Mouse (Mus musculus) hindbrain, embryonic 11.5 days (tissue): Measurements from ENCODE around the gene Furin. TPM values are rescaled to one million over a fixed set of nuclear protein-coding genes. Genes with fewer than 3 reads are reported as not detected.

Source experiments
- ATAC-seq: fragments of 200-750 bp; cut with Nextera tagmentation; 2 replicates; pipeline ENCODE4 v1.8.0; 2017; ENCODE audit warnings: mild to moderate bottlenecking, moderate TSS enrichment, moderate library complexity; ENCODE audit not compliant: low FRiP score
- DNase-seq: peaks from one replicate; pipeline ENCODE4 v3.0.0-alpha.2; 2015; ENCODE audit warnings: low spot score
- H3K27ac ChIP-seq: fragments of 300-500 bp; sonication (generic); 2 replicates; pipeline ENCODE4 v1.5.1; 2014; ENCODE audit warnings: mild to moderate bottlenecking, low read depth, low read length
- H3K27me3 ChIP-seq: fragments of 300-500 bp; sonication (generic); 2 replicates; pipeline ENCODE4 v1.6.1; 2014; ENCODE audit warnings: mild to moderate bottlenecking, low read length, moderate library complexity, mixed read lengths; ENCODE audit not compliant: control insufficient read depth, insufficient read depth
- H3K36me3 ChIP-seq: fragments of 300-500 bp; sonication (generic); 2 replicates; pipeline ENCODE4 v1.6.1; 2014; ENCODE audit warnings: mild to moderate bottlenecking, low read length, moderate library complexity, mixed read lengths; ENCODE audit not compliant: control insufficient read depth, insufficient read depth
- H3K4me1 ChIP-seq: fragments of 300-500 bp; sonication (generic); replicated peaks from 2 replicates; pipeline ENCODE4 v1.6.1; 2014; ENCODE audit warnings: low read length, mixed read lengths; ENCODE audit not compliant: control insufficient read depth, insufficient read depth
- H3K4me2 ChIP-seq: fragments of 300-500 bp; sonication (generic); replicated peaks from 2 replicates; pipeline ENCODE4 v1.6.1; 2014; ENCODE audit warnings: mild to moderate bottlenecking, low read depth, low read length
- H3K4me3 ChIP-seq: fragments of 300-500 bp; sonication (generic); 2 replicates; pipeline ENCODE4 v1.5.1; 2014; ENCODE audit warnings: low read depth, low read length
- H3K9ac ChIP-seq: fragments of 300-500 bp; sonication (generic); 2 replicates; pipeline ENCODE4 v1.6.1; 2014; ENCODE audit warnings: low read depth, low read length
- H3K9me3 ChIP-seq: fragments of 300-500 bp; sonication (generic); 2 replicates; pipeline ENCODE4 v1.6.1; 2016; ENCODE audit warnings: low read length; ENCODE audit not compliant: control insufficient read depth
- WGBS: fragments of 180-500 bp; shearing (Covaris S2); extraction: QIAGEN DNeasy Blood & Tissue Kit; methylation state at CpG from one replicate; pipeline ENCODE4 v1.1.7; 2014; 5-methylcytosine and 5-hydroxymethylcytosine counted together
- polyA plus RNA-seq: library from polyadenylated mRNA; unstranded; fragments of >200 nt; fragmentation: Nextera tagmentation; extraction: Ambion mirVana; gene quantifications from 2 replicates; pipeline ENCODE4 v1.2.1, GENCODE M21; 2014

The Furin gene
- polyA plus RNA-seq, 1 experiment from 2014 or later = 4.1 TPM

GRCm38 (mm10) chr7:80420586-80420985 lies 15.3 kb upstream of the Furin start:
- ATAC-seq = no peak
- Histone ChIP-seq H3K27ac (no peak overlapping the region), H3K9ac (no peak overlapping the region), H3K4me1 (no peaks in the 10 kb centered on the region), H3K27me3 (no peaks in the 10 kb centered on the region), H3K36me3 (no peaks in the 10 kb centered on the region), H3K4me2 (no peak overlapping the region), H3K4me3 (no peak overlapping the region), H3K9me3 (no peaks in the 10 kb centered on the region)
- WGBS = 81% methylated on average over 4 of the region's 4 CpGs
- DNase-seq = no peak

DNA sequence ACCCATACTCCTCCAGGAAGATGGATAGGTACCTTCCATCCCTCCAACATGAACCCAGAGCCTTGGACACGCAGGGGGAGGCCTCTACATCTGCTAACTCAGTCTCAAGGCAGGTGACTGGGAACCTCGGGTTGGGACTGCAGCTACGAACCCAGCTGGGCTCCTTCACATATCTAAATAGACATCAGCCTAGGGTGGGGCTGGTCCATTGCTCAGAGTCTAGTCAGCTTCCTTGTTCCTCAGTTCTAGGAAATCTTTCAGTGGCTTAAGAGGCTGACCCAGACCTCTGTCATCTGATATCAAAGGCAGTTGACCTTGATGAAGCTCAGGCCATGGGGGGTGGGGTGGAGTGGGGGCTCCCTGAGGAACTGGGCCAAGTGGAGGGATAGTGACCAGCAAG lies 14.0 kb upstream of the Furin start:
- H3K27me3 ChIP-seq = no peaks in the 10 kb centered on the region
- 67% methylated on average over 3 of the region's 3 CpGs for WGBS
- H3K36me3 ChIP-seq = no peaks in the 10 kb centered on the region

GRCm38 (mm10) chr7:80418036-80418435 lies 12.8 kb upstream of the Furin start:
- H3K9ac ChIP-seq = no peak overlapping the region
- no peaks in the 10 kb centered on the region for H3K36me3 ChIP-seq
- H3K9me3 ChIP-seq = no peaks in the 10 kb centered on the region
- ATAC-seq (no peak), DNase-seq (no peak)
- no peak overlapping the region for H3K4me2 ChIP-seq
- H3K27me3 ChIP-seq = no peaks in the 10 kb centered on the region
- no peak overlapping the region for H3K27ac ChIP-seq
- H3K4me1 ChIP-seq = no peaks in the 10 kb centered on the region
- no peak overlapping the region for H3K4me3 ChIP-seq
- 73% methylated on average over 3 of the region's 3 CpGs for WGBS

More for the DNA sequence above, 14.0 kb upstream of the Furin start:
- DNase-seq = no peak
- H3K27ac ChIP-seq = no peak overlapping the region
- ATAC-seq = no peak
- no peaks in the 10 kb centered on the region for H3K4me1 ChIP-seq
- no peak overlapping the region for H3K9ac ChIP-seq
- H3K9me3 ChIP-seq = no peaks in the 10 kb centered on the region
- no peak overlapping the region for H3K4me2 ChIP-seq
- no peak overlapping the region for H3K4me3 ChIP-seq

GRCm38 (mm10) chr7:80417601-80418000 lies 12.4 kb upstream of the Furin start:
- Histone ChIP-seq H3K9ac (no peak overlapping the region), H3K27me3 (no peaks in the 10 kb centered on the region), H3K4me1 (no peaks in the 10 kb centered on the region), H3K27ac (no peak overlapping the region), H3K4me2 (no peak overlapping the region), H3K36me3 (no peaks in the 10 kb centered on the region), H3K4me3 (no peak overlapping the region), H3K9me3 (no peaks in the 10 kb centered on the region)
- DNase-seq = no peak
- no peak for ATAC-seq

- no peaks in the 10 kb centered on the region for H3K36me3 ChIP-seq
- 83% methylated on average over 7 of the region's 7 CpGs for WGBS
- ATAC-seq (no peak), DNase-seq (no peak)
- H3K27ac ChIP-seq = no peak overlapping the region
- H3K4me1 ChIP-seq = no peaks in the 10 kb centered on the region
- H3K9ac ChIP-seq = no peak overlapping the region
- H3K27me3 ChIP-seq = no peaks in the 10 kb centered on the region
- H3K9me3 ChIP-seq = no peaks in the 10 kb centered on the region
- no peak overlapping the region for H3K4me3 ChIP-seq
- no peak overlapping the region for H3K4me2 ChIP-seq
Observed at GRCm38 (mm10) chr7:80416969-80417368, 11.7 kb upstream of the Furin start.

DNA sequence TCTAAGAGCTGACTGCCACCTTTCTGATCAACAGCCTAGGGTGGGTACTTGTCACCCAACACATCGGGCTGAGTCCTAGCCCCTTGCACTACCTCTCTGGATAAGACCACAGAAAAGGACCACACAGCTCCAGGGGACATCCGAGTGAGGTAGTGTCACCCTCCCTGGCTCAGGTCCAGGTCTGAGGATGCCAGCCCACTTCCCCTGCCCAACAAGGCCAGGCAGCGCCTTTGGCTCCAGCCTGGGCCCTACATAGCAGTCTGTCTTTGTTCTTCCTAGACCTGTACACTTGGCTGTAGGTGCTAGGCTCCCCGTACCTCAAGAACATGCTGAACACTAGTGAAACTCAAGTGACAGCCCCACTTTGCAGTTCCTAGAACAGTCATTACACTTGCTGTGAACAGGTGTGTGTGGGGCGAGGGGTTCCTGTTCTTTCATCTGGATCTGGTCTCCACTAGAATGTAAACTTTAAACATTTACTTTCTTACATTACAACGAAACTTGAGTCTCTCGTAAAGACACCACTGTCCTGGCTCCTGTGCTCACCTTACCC lies 9.1 kb upstream of the Furin start:
- 81% methylated on average over 7 of the region's 7 CpGs for WGBS
- Histone ChIP-seq H3K27ac (no peak overlapping the region), H3K9ac (no peak overlapping the region), H3K9me3 (no peaks in the 10 kb centered on the region), H3K4me1 (no peaks in the 10 kb centered on the region), H3K4me3 (no peak overlapping the region), H3K4me2 (no peak overlapping the region), H3K27me3 (no peaks in the 10 kb centered on the region), H3K36me3 (no peaks in the 10 kb centered on the region)
- DNase-seq (no peak), ATAC-seq (no peak)

- Histone ChIP-seq H3K27me3 (no peaks in the 10 kb centered on the region), H3K36me3 (no peaks in the 10 kb centered on the region), H3K4me1 (no peaks in the 10 kb centered on the region), H3K4me3 (no peak overlapping the region), H3K4me2 (no peak overlapping the region), H3K9ac (no peak overlapping the region), H3K27ac (no peak overlapping the region), H3K9me3 (no peaks in the 10 kb centered on the region)
- ATAC-seq (no peak), DNase-seq (no peak)
- 91% methylated on average over 7 of the region's 9 CpGs for WGBS
Observed at GRCm38 (mm10) chr7:80413512-80414302, 8.5 kb upstream of the Furin start.

DNA sequence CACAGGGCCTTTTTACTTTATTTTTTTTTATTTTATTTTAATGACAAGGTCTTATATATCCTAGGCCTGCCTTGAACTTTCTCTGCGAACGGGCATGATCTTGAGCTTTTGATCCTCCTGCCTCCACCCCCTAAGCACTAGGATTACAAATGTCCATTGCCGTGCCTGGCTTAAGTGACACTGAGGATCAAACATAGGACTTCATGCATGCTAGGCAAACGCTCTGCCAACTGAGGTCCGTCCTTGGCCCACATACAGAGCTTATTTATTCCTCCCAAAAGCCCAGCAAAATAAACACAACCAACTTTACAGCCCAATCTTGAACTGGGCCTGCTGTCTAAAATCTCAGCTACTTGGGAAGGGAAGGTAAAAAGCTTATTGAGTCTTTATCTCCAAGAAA lies 7.5 kb upstream of the Furin start:
- no peaks in the 10 kb centered on the region for H3K27me3 ChIP-seq
- H3K4me1 ChIP-seq = no peaks in the 10 kb centered on the region
- no peak overlapping the region for H3K9ac ChIP-seq
- no peaks in the 10 kb centered on the region for H3K36me3 ChIP-seq
- no peak overlapping the region for H3K27ac ChIP-seq
- 82% methylated on average over 5 of the region's 5 CpGs for WGBS
- DNase-seq = no peak
- H3K4me2 ChIP-seq = no peak overlapping the region
- no peak overlapping the region for H3K4me3 ChIP-seq
- H3K9me3 ChIP-seq = no peaks in the 10 kb centered on the region
- no peak for ATAC-seq

DNA sequence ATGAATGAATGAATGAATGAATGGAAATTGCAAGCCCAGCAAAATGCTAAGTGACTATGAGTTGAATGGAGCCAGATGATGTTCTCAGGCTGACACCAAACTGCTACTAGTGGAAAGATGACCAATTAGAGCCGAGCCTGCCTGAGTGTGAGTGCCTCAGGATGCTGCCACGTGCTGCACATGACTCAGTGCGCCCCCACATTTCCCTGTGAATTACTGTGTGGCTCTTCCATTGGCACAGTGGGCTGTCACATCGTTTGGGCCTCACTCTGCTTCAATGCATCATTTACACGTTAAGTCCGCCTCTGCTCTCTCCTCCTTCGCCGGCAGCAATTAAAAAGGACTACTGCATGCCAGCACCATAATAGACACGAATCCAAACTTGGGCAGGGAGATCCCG lies 7.0 kb upstream of the Furin start:
- no peak overlapping the region for H3K9ac ChIP-seq
- no peak for DNase-seq
- H3K27ac ChIP-seq = no peak overlapping the region
- ATAC-seq = no peak
- 82% methylated on average over 10 of the region's 10 CpGs for WGBS
- no peaks in the 10 kb centered on the region for H3K9me3 ChIP-seq
- no peaks in the 10 kb centered on the region for H3K36me3 ChIP-seq
- no peaks in the 10 kb centered on the region for H3K4me1 ChIP-seq
- no peak overlapping the region for H3K4me3 ChIP-seq
- H3K4me2 ChIP-seq = no peak overlapping the region
- no peaks in the 10 kb centered on the region for H3K27me3 ChIP-seq
